Mouse (Mus musculus): Measurements from ENCODE around the gene Spon1. TPM values are rescaled to one million over a fixed set of nuclear protein-coding genes. Genes with fewer than 3 reads are reported as not detected.

Gene Spon1
- total and polyA plus RNA-seq, 2 experiments from 2014 or later: 25.8 to 26.4 TPM

DNA sequence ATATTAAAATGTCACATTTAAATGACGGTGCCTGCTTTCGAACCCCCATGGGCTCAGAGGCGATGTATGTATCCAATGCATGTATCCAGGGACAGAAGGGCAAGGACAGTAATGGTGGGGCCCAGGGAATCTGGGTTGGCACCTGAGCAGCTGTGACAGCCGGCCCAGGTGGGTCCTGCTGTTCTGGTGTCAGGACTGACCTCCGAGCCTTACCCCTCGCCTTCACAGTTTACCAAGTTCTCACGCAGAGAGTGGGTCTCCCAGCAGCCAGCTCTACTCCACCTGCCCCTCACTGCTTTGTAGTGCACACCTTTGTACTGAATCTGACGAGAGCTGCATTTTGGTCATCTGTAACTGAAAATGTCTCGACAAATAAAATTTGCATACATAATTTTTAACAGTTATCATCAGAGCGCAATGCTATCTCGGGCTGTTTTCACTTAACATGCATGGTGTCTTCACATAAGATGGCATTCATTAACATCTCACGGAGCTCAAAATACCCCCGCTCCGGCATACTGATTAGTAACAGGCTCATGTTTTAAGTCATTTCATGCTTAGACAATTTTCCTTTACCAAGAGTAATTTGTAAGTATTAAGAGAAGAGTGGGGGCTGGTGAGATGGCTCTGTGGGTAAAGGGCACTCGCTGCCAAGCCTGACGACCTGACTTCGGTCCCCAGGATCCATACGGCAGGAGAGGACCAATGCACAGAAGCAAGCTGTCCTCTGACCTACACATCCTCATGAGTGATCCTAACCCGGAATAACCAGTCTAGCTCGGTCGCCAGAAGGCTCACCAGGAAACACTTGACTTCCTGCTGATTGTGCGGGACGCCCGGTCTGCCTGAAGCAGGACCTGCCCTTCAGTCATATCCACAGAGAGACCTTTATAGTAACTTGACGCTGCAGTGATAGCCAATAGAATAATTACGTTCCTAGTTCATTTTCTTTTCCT lies 277.5 kb downstream of the Spon1 start:
- H3K4me1 ChIP-seq (ENCODE audit: insufficient read depth): no peaks in the 10 kb centered on the region
- DNase-seq (no peak), ATAC-seq (peak; percentile 67)
- no peaks in the 10 kb centered on the region for H3K9me3 ChIP-seq (ENCODE audit: low read length)
- H3K4me2 ChIP-seq (ENCODE audit: low read depth): no peak overlapping the region
- no peaks in the 10 kb centered on the region for H3K27me3 ChIP-seq (ENCODE audit: insufficient read depth, low read length)
- no peak overlapping the region for H3K4me3 ChIP-seq (ENCODE audit: low read depth, low read length)
- H3K9ac ChIP-seq: no peak overlapping the region
- 68% methylated on average over 26 of the region's 26 CpGs for WGBS
- H3K36me3 ChIP-seq (ENCODE audit: insufficient read depth): no peaks in the 10 kb centered on the region; the same call in 1 of the 2 replicates
- no peak for TF ChIP-seq CTCF (IDR thresholded peaks at IDR 0.05; ENCODE audit: low read depth)
- peak overlapping the region; percentile 57 for H3K27ac ChIP-seq (ENCODE audit: low read depth, low read length)

DNA sequence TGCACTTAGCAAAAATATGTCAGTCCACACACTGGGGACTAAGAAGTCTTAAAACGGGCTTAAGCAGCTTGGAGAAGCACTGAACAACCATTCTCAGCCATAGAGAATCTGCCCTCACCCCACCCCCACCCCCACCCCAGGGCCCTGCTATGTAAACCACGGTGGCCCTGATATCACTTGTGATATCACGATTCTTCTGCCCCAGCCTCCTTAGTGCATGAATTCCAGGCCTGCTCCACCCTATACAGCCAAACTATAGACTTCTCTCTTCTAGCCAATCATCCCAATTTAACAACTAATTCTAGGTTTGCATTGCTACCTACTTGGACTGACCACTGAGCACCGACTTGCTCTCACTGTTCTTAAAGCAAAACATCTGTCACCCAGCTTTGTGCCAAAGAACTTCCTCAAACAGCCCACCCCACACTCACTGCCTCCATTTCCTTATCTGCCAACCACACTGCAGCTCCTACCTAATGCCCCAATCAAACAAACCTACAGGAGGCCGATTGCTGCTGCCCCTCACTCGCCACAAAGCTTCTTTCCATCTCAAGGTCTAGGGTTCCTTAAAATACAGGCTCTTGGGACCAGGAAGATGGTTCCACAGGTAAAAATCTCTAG lies 278.2 kb downstream of the Spon1 start:
- H3K4me2 ChIP-seq (ENCODE audit: low read depth): no peak overlapping the region
- DNase-seq (no peak), ATAC-seq (0 out of 2 replicates have a peak, but pooled peaks have one; percentile 5)
- no peak overlapping the region for H3K9ac ChIP-seq
- H3K4me3 ChIP-seq (ENCODE audit: low read depth, low read length): no peak overlapping the region
- no peaks in the 10 kb centered on the region for H3K9me3 ChIP-seq (ENCODE audit: low read length)
- H3K27ac ChIP-seq (ENCODE audit: low read depth, low read length): peak overlapping the region; percentile 57; the same call in 1 of the 2 replicates
- no peak for TF ChIP-seq CTCF (IDR thresholded peaks at IDR 0.05; ENCODE audit: low read depth)
- 83% methylated on average over 6 of the region's 6 CpGs for WGBS
- no peaks in the 10 kb centered on the region for H3K4me1 ChIP-seq (ENCODE audit: insufficient read depth)
- H3K27me3 ChIP-seq (ENCODE audit: insufficient read depth, low read length): no peaks in the 10 kb centered on the region
- no peaks in the 10 kb centered on the region; the same call in 1 of the 2 replicates for H3K36me3 ChIP-seq (ENCODE audit: insufficient read depth)

DNA sequence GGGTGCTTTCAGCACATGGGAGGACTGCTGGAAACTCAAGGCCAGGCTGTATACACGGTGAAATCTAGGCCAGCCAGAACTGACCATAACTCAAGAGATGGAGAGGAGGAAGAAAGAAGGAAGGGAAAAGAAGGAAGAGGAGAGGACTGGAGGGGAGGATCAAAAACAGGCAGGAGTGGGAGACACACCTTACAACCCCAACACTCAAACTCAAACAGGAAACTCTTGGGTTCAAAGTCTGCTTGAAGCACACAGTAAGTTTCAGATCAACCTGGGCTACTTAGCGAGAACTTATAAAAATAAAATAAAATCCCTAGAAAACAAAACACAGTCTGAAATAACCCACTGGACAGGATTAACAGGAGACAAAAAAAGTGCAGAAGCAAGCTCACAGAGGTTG lies 280.0 kb downstream of the Spon1 start:
- 79% methylated on average over 2 of the region's 2 CpGs for WGBS
- H3K4me3 ChIP-seq (ENCODE audit: low read depth, low read length): no peak overlapping the region
- DNase-seq (no peak), ATAC-seq (no peak)
- H3K4me2 ChIP-seq (ENCODE audit: low read depth): no peak overlapping the region
- no peak overlapping the region for H3K9ac ChIP-seq
- no peak for TF ChIP-seq CTCF (IDR thresholded peaks at IDR 0.05; ENCODE audit: low read depth)
- H3K9me3 ChIP-seq (ENCODE audit: low read length): no peaks in the 10 kb centered on the region
- H3K4me1 ChIP-seq (ENCODE audit: insufficient read depth): no peaks in the 10 kb centered on the region
- H3K27me3 ChIP-seq (ENCODE audit: insufficient read depth, low read length): no peaks in the 10 kb centered on the region
- H3K27ac ChIP-seq (ENCODE audit: low read depth, low read length): no peak overlapping the region
- H3K36me3 ChIP-seq (ENCODE audit: insufficient read depth): no peaks in the 10 kb centered on the region; the same call in 1 of the 2 replicates

DNA sequence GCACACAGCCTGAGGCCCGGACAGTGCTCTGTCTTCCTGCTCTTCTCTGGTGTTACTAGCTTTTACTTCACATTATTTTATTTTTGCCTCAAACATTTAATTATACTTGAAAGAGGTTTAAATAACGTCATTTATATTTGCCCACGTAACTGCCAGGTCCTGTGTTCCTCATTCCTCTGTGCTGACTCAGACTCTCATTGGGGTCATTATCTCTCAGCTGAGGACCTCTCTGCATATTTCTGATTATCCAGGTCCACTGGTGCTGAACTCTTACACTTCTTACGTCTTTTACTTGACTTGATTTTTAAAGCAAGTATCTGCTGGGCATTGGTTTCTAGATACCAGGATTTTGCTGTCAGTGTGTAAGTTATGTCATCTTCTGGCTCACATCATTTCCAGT lies 287.9 kb downstream of the Spon1 start:
- Histone ChIP-seq H3K27me3 (ENCODE audit: insufficient read depth, low read length) (no peaks in the 10 kb centered on the region), H3K9ac (no peak overlapping the region), H3K27ac (ENCODE audit: low read depth, low read length) (no peak overlapping the region), H3K4me3 (ENCODE audit: low read depth, low read length) (no peak overlapping the region), H3K4me2 (ENCODE audit: low read depth) (no peak overlapping the region), H3K36me3 (ENCODE audit: insufficient read depth) (0 out of 2 replicates have a peak, but pooled peaks cover 4% of the 10 kb centered on the region), H3K4me1 (ENCODE audit: insufficient read depth) (no peaks in the 10 kb centered on the region), H3K9me3 (ENCODE audit: low read length) (no peaks in the 10 kb centered on the region)
- ATAC-seq: no peak
- no peak for TF ChIP-seq CTCF (IDR thresholded peaks at IDR 0.05; ENCODE audit: low read depth)
- no peak for DNase-seq
- 83% methylated on average over 4 of the region's 4 CpGs for WGBS

DNA sequence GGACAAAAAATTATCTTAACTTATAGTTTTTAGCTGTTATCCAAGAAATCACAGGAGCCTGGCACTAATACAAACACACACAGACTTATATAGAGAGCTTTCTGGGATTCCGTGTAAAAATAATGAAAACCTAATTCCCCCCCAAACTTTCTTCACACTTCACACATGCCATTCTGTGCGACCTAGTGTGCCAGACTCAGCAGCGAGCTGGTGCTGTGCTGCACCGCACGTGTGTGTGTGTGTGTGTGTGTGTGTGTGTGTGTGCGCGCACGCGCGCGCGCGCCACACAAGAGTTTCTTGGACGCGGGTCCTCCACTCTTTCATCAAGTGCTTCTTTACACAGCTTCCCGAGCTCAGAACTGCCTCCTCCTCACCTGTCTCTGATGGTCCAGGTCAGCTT lies 292.4 kb downstream of the Spon1 start:
- Histone ChIP-seq H3K4me1 (ENCODE audit: insufficient read depth) (no peaks in the 10 kb centered on the region), H3K27me3 (ENCODE audit: insufficient read depth, low read length) (no peaks in the 10 kb centered on the region), H3K27ac (ENCODE audit: low read depth, low read length) (0 out of 2 replicates have a peak overlapping the region, but pooled peaks have one; percentile 15), H3K9me3 (ENCODE audit: low read length) (no peaks in the 10 kb centered on the region), H3K36me3 (ENCODE audit: insufficient read depth) (0 out of 2 replicates have a peak, but pooled peaks cover 4% of the 10 kb centered on the region), H3K9ac (no peak overlapping the region), H3K4me3 (ENCODE audit: low read depth, low read length) (no peak overlapping the region), H3K4me2 (ENCODE audit: low read depth) (no peak overlapping the region)
- peak; percentile 52 for DNase-seq
- ATAC-seq: peak; percentile 61
- TF ChIP-seq CTCF (IDR thresholded peaks at IDR 0.05; ENCODE audit: low read depth): no peak
- 73% methylated on average over 16 of the region's 16 CpGs for WGBS

DNA sequence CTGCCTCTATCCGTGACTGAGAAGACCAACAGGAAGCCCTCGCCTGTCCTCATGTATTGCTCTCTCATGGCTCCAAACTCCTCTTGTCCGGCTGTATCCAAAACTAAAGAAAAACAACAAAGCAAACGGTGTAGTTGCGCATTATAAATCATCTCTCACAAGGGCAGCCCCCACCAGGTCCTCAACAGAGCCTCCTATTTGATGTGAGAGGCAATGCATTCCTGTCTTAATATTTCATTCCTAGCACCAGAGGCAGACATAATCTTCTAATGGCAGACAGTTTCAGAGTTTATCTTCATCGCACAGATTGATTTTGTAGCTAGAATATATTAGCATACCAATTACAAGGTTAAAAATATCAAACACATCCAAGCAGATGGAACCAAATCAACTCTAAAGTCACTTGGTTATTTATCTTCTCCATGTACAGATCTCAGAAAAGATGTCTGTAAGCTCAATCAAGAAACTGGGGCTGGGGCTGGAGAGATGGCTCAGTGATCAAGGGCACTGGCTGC lies 293.2 kb downstream of the Spon1 start:
- Histone ChIP-seq H3K9ac (no peak overlapping the region), H3K4me2 (ENCODE audit: low read depth) (no peak overlapping the region; the same call in 1 of the 2 replicates), H3K4me3 (ENCODE audit: low read depth, low read length) (no peak overlapping the region), H3K9me3 (ENCODE audit: low read length) (no peaks in the 10 kb centered on the region), H3K4me1 (ENCODE audit: insufficient read depth) (no peaks in the 10 kb centered on the region), H3K27me3 (ENCODE audit: insufficient read depth, low read length) (no peaks in the 10 kb centered on the region), H3K36me3 (ENCODE audit: insufficient read depth) (0 out of 2 replicates have a peak, but pooled peaks cover 4% of the 10 kb centered on the region), H3K27ac (ENCODE audit: low read depth, low read length) (peak overlapping the region; percentile 71)
- ATAC-seq: peak; percentile 75
- DNase-seq: peak; percentile 56
- TF ChIP-seq CTCF (IDR thresholded peaks at IDR 0.05; ENCODE audit: low read depth): peak; percentile 15; the same call in 1 of the 2 replicates
- WGBS: 58% methylated on average over 6 of the region's 6 CpGs

Measured in forebrain, postnatal 0 days (tissue).